Comparison of ENCODE assay signal across 8 mouse cellular contexts in the genomic region with DNA sequence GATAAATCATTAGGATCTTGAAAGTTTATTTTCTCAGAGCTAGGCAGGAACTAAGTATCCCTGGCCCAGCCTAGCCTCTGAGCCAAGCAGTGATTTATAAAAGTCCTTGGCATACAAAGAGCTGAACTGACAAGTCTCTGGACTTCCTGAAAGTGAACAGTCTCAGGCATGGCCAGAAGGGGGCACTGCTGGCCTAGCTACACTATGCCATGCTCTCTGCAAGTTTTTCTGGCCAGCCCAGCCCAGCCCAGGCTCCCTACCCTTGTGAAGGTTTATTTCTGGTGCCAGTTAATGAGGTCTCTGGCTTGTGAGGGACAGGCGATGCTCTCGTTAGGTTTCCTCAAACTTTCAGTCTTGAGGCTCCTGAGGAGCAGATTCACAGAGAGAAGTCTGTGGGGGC.
A peak's percentile ranks its signal among the peaks of the same experiment; 100 is the strongest.
ATAC-seq and TF ChIP-seq lines count a peak whose summit lies in the region.

No protein-coding gene starts in this region.

- 27% methylated on average over 2 of the region's 2 CpGs for WGBS in bone marrow, adult 2 months
- 18% methylated on average over 2 of the region's 2 CpGs for WGBS in embryonic facial prominence, embryonic 15.5 days
- 13% methylated on average over 2 of the region's 2 CpGs for WGBS in heart, embryonic 12.5 days
- WGBS in kidney, embryonic 16.5 days, result 13% methylated on average over 2 of the region's 2 CpGs
- 9% methylated on average over 2 of the region's 2 CpGs for WGBS in limb, embryonic 15.5 days
- WGBS in neural tube, embryonic 13.5 days, result 28% methylated on average over 2 of the region's 2 CpGs

- H3K27ac ChIP-seq in bone marrow, adult 2 months (ENCODE audit: control insufficient read depth, insufficient read depth, low read depth, low read length, poor library complexity), result no peak overlapping the region
- peak overlapping the region; percentile 56; the same call in 1 of the 2 replicates for H3K27ac ChIP-seq in embryonic facial prominence, embryonic 15.5 days (replicated peaks)
- peak overlapping the region; percentile 35; the same call in 1 of the 2 replicates for H3K27ac ChIP-seq in heart, embryonic 12.5 days (ENCODE audit: poor library complexity, severe bottlenecking)
- H3K27ac ChIP-seq in kidney, embryonic 16.5 days (ENCODE audit: low read length), result peak overlapping the region; percentile 40; the same call in 1 of the 2 replicates
- H3K27ac ChIP-seq in limb, embryonic 15.5 days, result peak overlapping the region; percentile 39; the same call in 1 of the 2 replicates
- peak overlapping the region; percentile 61 for H3K27ac ChIP-seq in neural tube, embryonic 13.5 days (replicated peaks)
- H3K27ac ChIP-seq in testis, adult 2 months (ENCODE audit: control insufficient read depth, insufficient read depth, low read depth, low read length), result no peak overlapping the region

- no peak overlapping the region for H3ac ChIP-seq in C2C12 (ENCODE audit: control insufficient read depth, insufficient read length, low read depth)

- H3K4me2 ChIP-seq in embryonic facial prominence, embryonic 15.5 days (replicated peaks), result no peak overlapping the region
- 0 out of 2 replicates have a peak overlapping the region, but pooled peaks have one; percentile 8 for H3K4me2 ChIP-seq in heart, embryonic 12.5 days
- no peak overlapping the region for H3K4me2 ChIP-seq in kidney, embryonic 16.5 days (replicated peaks; ENCODE audit: low read depth, low read length)
- no peak overlapping the region for H3K4me2 ChIP-seq in limb, embryonic 15.5 days
- H3K4me2 ChIP-seq in neural tube, embryonic 13.5 days, result no peak overlapping the region

- ATAC-seq in embryonic facial prominence, embryonic 15.5 days (ENCODE audit: insufficient number of reproducible peaks, low FRiP score, low TSS enrichment, low read depth), result peak; percentile 56
- ATAC-seq in heart, embryonic 12.5 days (ENCODE audit: insufficient number of reproducible peaks, low FRiP score), result 0 out of 2 replicates have a peak, but pooled peaks have one; percentile 19
- ATAC-seq in kidney, embryonic 16.5 days (ENCODE audit: low FRiP score, low TSS enrichment), result 0 out of 2 replicates have a peak, but pooled peaks have one; percentile 12
- ATAC-seq in limb, embryonic 15.5 days (ENCODE audit: insufficient number of reproducible peaks, low FRiP score, low TSS enrichment, low read depth), result peak; percentile 20; the same call in 1 of the 2 replicates
- ATAC-seq in neural tube, embryonic 13.5 days (ENCODE audit: low read depth), result peak; percentile 65

- TF ChIP-seq POLR2A in bone marrow, adult 2 months (IDR thresholded peaks at IDR 0.05; ENCODE audit: borderline replicate concordance, control insufficient read depth, low read depth, low read length), result no peak
- TF ChIP-seq POLR2A in testis, adult 2 months (IDR thresholded peaks at IDR 0.05; ENCODE audit: control insufficient read depth, low read depth, low read length), result no peak

- no peaks in the 10 kb centered on the region for H3K27me3 ChIP-seq in C2C12 (ENCODE audit: control insufficient read depth, insufficient read depth, insufficient read length)
- no peaks in the 10 kb centered on the region for H3K27me3 ChIP-seq in embryonic facial prominence, embryonic 15.5 days
- peaks cover 31% of the 10 kb centered on the region for H3K27me3 ChIP-seq in heart, embryonic 12.5 days (replicated peaks)
- no peaks in the 10 kb centered on the region for H3K27me3 ChIP-seq in kidney, embryonic 16.5 days (ENCODE audit: insufficient read depth, low read length)
- H3K27me3 ChIP-seq in limb, embryonic 15.5 days, result no peaks in the 10 kb centered on the region
- no peaks in the 10 kb centered on the region for H3K27me3 ChIP-seq in neural tube, embryonic 13.5 days
- H3K27me3 ChIP-seq in testis, adult 2 months (ENCODE audit: control insufficient read depth, insufficient read depth, low read length), result no peaks in the 10 kb centered on the region

- no peak overlapping the region for H3K4me3 ChIP-seq in C2C12 (ENCODE audit: insufficient read depth, poor library complexity, severe bottlenecking)
- H3K4me3 ChIP-seq in bone marrow, adult 2 months (replicated peaks; ENCODE audit: control insufficient read depth, low read depth, low read length), result no peak overlapping the region
- no peak overlapping the region for H3K4me3 ChIP-seq in embryonic facial prominence, embryonic 15.5 days (replicated peaks)
- no peak overlapping the region for H3K4me3 ChIP-seq in heart, embryonic 12.5 days
- no peak overlapping the region for H3K4me3 ChIP-seq in kidney, embryonic 16.5 days (ENCODE audit: low read length)
- no peak overlapping the region for H3K4me3 ChIP-seq in limb, embryonic 15.5 days
- no peak overlapping the region for H3K4me3 ChIP-seq in neural tube, embryonic 13.5 days
- no peak overlapping the region for H3K4me3 ChIP-seq in testis, adult 2 months (ENCODE audit: control insufficient read depth, low read depth, low read length)

- peaks cover 12% of the 10 kb centered on the region for H3K36me3 ChIP-seq in C2C12 (ENCODE audit: control insufficient read depth, insufficient read depth)
- peaks cover 34% of the 10 kb centered on the region for H3K36me3 ChIP-seq in embryonic facial prominence, embryonic 15.5 days
- peaks cover 26% of the 10 kb centered on the region for H3K36me3 ChIP-seq in heart, embryonic 12.5 days
- peaks cover 30% of the 10 kb centered on the region for H3K36me3 ChIP-seq in kidney, embryonic 16.5 days (ENCODE audit: insufficient read depth, low read length)
- peaks cover 22% of the 10 kb centered on the region for H3K36me3 ChIP-seq in limb, embryonic 15.5 days
- H3K36me3 ChIP-seq in neural tube, embryonic 13.5 days, result peaks cover 47% of the 10 kb centered on the region
- no peaks in the 10 kb centered on the region for H3K36me3 ChIP-seq in testis, adult 2 months (ENCODE audit: control insufficient read depth, insufficient read depth, low read length)

- peaks cover 16% of the 10 kb centered on the region for H3K79me3 ChIP-seq in C2C12 (ENCODE audit: low read depth)

- H3K9me3 ChIP-seq in embryonic facial prominence, embryonic 15.5 days (replicated peaks), result no peaks in the 10 kb centered on the region
- H3K9me3 ChIP-seq in heart, embryonic 12.5 days (replicated peaks), result no peaks in the 10 kb centered on the region
- no peaks in the 10 kb centered on the region for H3K9me3 ChIP-seq in kidney, embryonic 16.5 days (ENCODE audit: low read length)
- H3K9me3 ChIP-seq in limb, embryonic 15.5 days, result no peaks in the 10 kb centered on the region
- no peaks in the 10 kb centered on the region for H3K9me3 ChIP-seq in neural tube, embryonic 13.5 days

- no peaks in the 10 kb centered on the region; the same call in 1 of the 2 replicates for H3K4me1 ChIP-seq in bone marrow, adult 2 months (ENCODE audit: control insufficient read depth, insufficient read depth, low read length)
- H3K4me1 ChIP-seq in embryonic facial prominence, embryonic 15.5 days, result peaks cover 69% of the 10 kb centered on the region
- peaks cover 78% of the 10 kb centered on the region for H3K4me1 ChIP-seq in heart, embryonic 12.5 days (replicated peaks)
- H3K4me1 ChIP-seq in kidney, embryonic 16.5 days (ENCODE audit: insufficient read depth, low read length), result peaks cover 57% of the 10 kb centered on the region
- peaks cover 60% of the 10 kb centered on the region for H3K4me1 ChIP-seq in limb, embryonic 15.5 days
- peaks cover 74% of the 10 kb centered on the region for H3K4me1 ChIP-seq in neural tube, embryonic 13.5 days (replicated peaks)
- no peaks in the 10 kb centered on the region; the same call in none of the 2 replicates for H3K4me1 ChIP-seq in testis, adult 2 months (ENCODE audit: control insufficient read depth, insufficient read depth, low read length)

- H3K9ac ChIP-seq in embryonic facial prominence, embryonic 15.5 days, result peak overlapping the region; percentile 10; the same call in 1 of the 2 replicates
- peak overlapping the region; percentile 40; the same call in 1 of the 2 replicates for H3K9ac ChIP-seq in heart, embryonic 12.5 days
- peak overlapping the region; percentile 36 for H3K9ac ChIP-seq in kidney, embryonic 16.5 days (replicated peaks; ENCODE audit: low read length)
- no peak overlapping the region for H3K9ac ChIP-seq in limb, embryonic 15.5 days
- H3K9ac ChIP-seq in neural tube, embryonic 13.5 days, result no peak overlapping the region

- H3K79me2 ChIP-seq in C2C12 (ENCODE audit: control insufficient read depth, insufficient read depth), result peaks cover 23% of the 10 kb centered on the region

- peak; percentile 87 for TF ChIP-seq CTCF in C2C12 (IDR thresholded peaks at IDR 0.05; ENCODE audit: control insufficient read depth, insufficient read depth, insufficient read length)
- peak; percentile 87 for TF ChIP-seq CTCF in bone marrow, adult 2 months (IDR thresholded peaks at IDR 0.05; ENCODE audit: control insufficient read depth, insufficient read depth, low read length)
- TF ChIP-seq CTCF in testis, adult 2 months (IDR thresholded peaks at IDR 0.05; ENCODE audit: control insufficient read depth, insufficient read depth, insufficient replicate concordance, low read depth, low read length), result peak; percentile 67; the same call in 1 of the 2 replicates

TF ChIP-seq in C2C12, 6 proteins besides CTCF, POLR2A, EP300 and RAD21:
- TF ChIP-seq MYOD1 (IDR thresholded peaks at IDR 0.05; ENCODE audit: control insufficient read depth, insufficient read length, low read depth) (no peak), FOSL1 (IDR thresholded peaks at IDR 0.05; ENCODE audit: insufficient read depth, low read length, poor library complexity, severe bottlenecking) (no peak), MAX (IDR thresholded peaks at IDR 0.05) (peak; percentile 19)
TF ChIP-seq in C2C12: peak in this region for 1.

Comparison
In these comparisons a context has a peak if more than half of its experiments do, and no peak if none do; other contexts are left out.
1. H3K27ac ChIP-seq: peak in embryonic facial prominence, embryonic 15.5 days (single experiment), heart, embryonic 12.5 days (single experiment), kidney, embryonic 16.5 days (single experiment), limb, embryonic 15.5 days (single experiment) and neural tube, embryonic 13.5 days (single experiment); none in bone marrow, adult 2 months (single experiment) and testis, adult 2 months (single experiment).
2. ATAC-seq: peak in every context shown above with its lines; median percentile 65 in neural tube, embryonic 13.5 days; 56 in embryonic facial prominence, embryonic 15.5 days; 20 in limb, embryonic 15.5 days; 19 in heart, embryonic 12.5 days; 12 in kidney, embryonic 16.5 days.
3. H3K9ac ChIP-seq: peak in embryonic facial prominence, embryonic 15.5 days (single experiment), heart, embryonic 12.5 days (single experiment) and kidney, embryonic 16.5 days (single experiment); none in limb, embryonic 15.5 days (single experiment) and neural tube, embryonic 13.5 days (single experiment).
4. Peak in every context shown above with its lines, with median percentiles within 50 percentile points of each other: CTCF ChIP-seq.